Mouse (Mus musculus): ENCODE results near the gene Pdp2. TPM values are rescaled to one million over a fixed set of nuclear protein-coding genes. Genes with fewer than 3 reads are reported as not detected.

The Pdp2 gene
- total and polyA plus RNA-seq, 3 experiments = 12.2 to 12.4 TPM; not detected in 1

GRCm38 (mm10) chr8:104607944-104608343, 16.7 kb downstream of the Pdp2 start:
- H3K9ac ChIP-seq (ENCODE audit: control insufficient read depth, low read depth, low read length, poor library complexity, severe bottlenecking) = no peak overlapping the region
- no peaks in the 10 kb centered on the region for H3K79me2 ChIP-seq (ENCODE audit: control insufficient read depth, insufficient read depth, low read length, poor library complexity)
- no peaks in the 10 kb centered on the region for H3K9me3 ChIP-seq (replicated peaks; ENCODE audit: insufficient read depth, low read length)
- 0 out of 4 replicates have a peak, but pooled peaks cover 0 to 6% of the 10 kb centered on the region in 2 experiments for H3K4me1 ChIP-seq (ENCODE audit: control insufficient read depth in 1 of 2, insufficient read depth in 2 of 2, low read length in 2 of 2)
- DNase-seq (ENCODE audit: low read depth, low spot score) = no peak
- H3K27me3 ChIP-seq (ENCODE audit: control insufficient read depth in 1 of 2, insufficient read depth in 2 of 2, low read length in 2 of 2) = no peaks in the 10 kb centered on the region
- no peak overlapping the region for H3K27ac ChIP-seq (ENCODE audit: control insufficient read depth, low read depth, low read length)
- no peaks in the 10 kb centered on the region for H3K36me3 ChIP-seq (ENCODE audit: control insufficient read depth in 1 of 2, insufficient read depth in 2 of 2, low read length in 2 of 2)
- TF ChIP-seq E2F4 (IDR thresholded peaks at IDR 0.05; ENCODE audit: borderline replicate concordance, low read depth, low read length) (no peak), CHD1 (IDR thresholded peaks at IDR 0.05; ENCODE audit: low read depth, low read length) (no peak), SMC3 (IDR thresholded peaks at IDR 0.05; ENCODE audit: low read depth, low read length) (no peak), MYB (IDR thresholded peaks at IDR 0.05; ENCODE audit: low read depth, low read length) (no peak), JUND (IDR thresholded peaks at IDR 0.05; ENCODE audit: low read depth, low read length) (no peak)
- no peak overlapping the region for H3K4me3 ChIP-seq (ENCODE audit: control insufficient read depth in 1 of 2, insufficient read depth in 1 of 2, low read depth in 2 of 2, low read length in 2 of 2)

GRCm38 (mm10) chr8:104609222-104609621, 18.0 kb downstream of the Pdp2 start:
- no peaks in the 10 kb centered on the region for H3K27me3 ChIP-seq (ENCODE audit: control insufficient read depth in 1 of 2, insufficient read depth in 2 of 2, low read length in 2 of 2)
- no peaks in the 10 kb centered on the region for H3K9me3 ChIP-seq (replicated peaks; ENCODE audit: insufficient read depth, low read length)
- no peaks in the 10 kb centered on the region for H3K79me2 ChIP-seq (ENCODE audit: control insufficient read depth, insufficient read depth, low read length, poor library complexity)
- no peaks in the 10 kb centered on the region for H3K36me3 ChIP-seq (ENCODE audit: control insufficient read depth in 1 of 2, insufficient read depth in 2 of 2, low read length in 2 of 2)
- no peak overlapping the region for H3K4me3 ChIP-seq (ENCODE audit: control insufficient read depth in 1 of 2, insufficient read depth in 1 of 2, low read depth in 2 of 2, low read length in 2 of 2)
- no peak overlapping the region for H3K9ac ChIP-seq (ENCODE audit: control insufficient read depth, low read depth, low read length, poor library complexity, severe bottlenecking)
- 0 out of 4 replicates have a peak, but pooled peaks cover 0 to 9% of the 10 kb centered on the region in 2 experiments for H3K4me1 ChIP-seq (ENCODE audit: control insufficient read depth in 1 of 2, insufficient read depth in 2 of 2, low read length in 2 of 2)
- no peak for TF ChIP-seq USF1 (IDR thresholded peaks at IDR 0.05; ENCODE audit: low read depth, low read length)
- TF ChIP-seq ZC3H11A (IDR thresholded peaks at IDR 0.05; ENCODE audit: low read depth, low read length) = no peak
- no peak for TF ChIP-seq SMC3 (IDR thresholded peaks at IDR 0.05; ENCODE audit: low read depth, low read length)
- no peak for TF ChIP-seq ZMIZ1 (IDR thresholded peaks at IDR 0.05; ENCODE audit: low read depth, low read length)
- TF ChIP-seq UBTF (IDR thresholded peaks at IDR 0.05; ENCODE audit: borderline replicate concordance, insufficient read depth, low read depth, low read length) = no peak
- TF ChIP-seq MYC (IDR thresholded peaks at IDR 0.05; ENCODE audit: low read depth, low read length) = no peak
- TF ChIP-seq HCFC1 (IDR thresholded peaks at IDR 0.05; ENCODE audit: low read depth, low read length) = no peak
- TF ChIP-seq POLR2AphosphoS2 (IDR thresholded peaks at IDR 0.05; ENCODE audit: low read length) = no peak
- no peak for TF ChIP-seq TBP (IDR thresholded peaks at IDR 0.05; ENCODE audit: low read depth, low read length)
- TF ChIP-seq NRF1 (IDR thresholded peaks at IDR 0.05; ENCODE audit: insufficient read depth, low read depth, low read length, poor library complexity, severe bottlenecking) = no peak
- TF ChIP-seq POLR2AphosphoS5 (IDR thresholded peaks at IDR 0.05; ENCODE audit: borderline replicate concordance, low read depth, low read length) = no peak
- no peak for TF ChIP-seq EP300 (IDR thresholded peaks at IDR 0.05; ENCODE audit: low read depth in 1 of 2, low read length in 2 of 2)
- TF ChIP-seq GABPA (IDR thresholded peaks at IDR 0.05; ENCODE audit: low read depth, low read length) = no peak
- TF ChIP-seq GATA1 (IDR thresholded peaks at IDR 0.05; ENCODE audit: low read depth, low read length) = no peak
- no peak for TF ChIP-seq TCF12 (IDR thresholded peaks at IDR 0.05; ENCODE audit: low read depth, low read length)
- TF ChIP-seq CHD2 (IDR thresholded peaks at IDR 0.05; ENCODE audit: low read length) = no peak
- no peak for TF ChIP-seq E2F4 (IDR thresholded peaks at IDR 0.05; ENCODE audit: borderline replicate concordance, low read depth, low read length)
- TF ChIP-seq SIN3A (IDR thresholded peaks at IDR 0.05; ENCODE audit: low read length) = no peak
- TF ChIP-seq ZKSCAN1 (IDR thresholded peaks at IDR 0.05; ENCODE audit: low read depth, low read length) = no peak
- no peak for TF ChIP-seq ETS1 (IDR thresholded peaks at IDR 0.05; ENCODE audit: low read depth, low read length)
- DNase-seq (ENCODE audit: low read depth, low spot score) = no peak
- no peak overlapping the region for H3K27ac ChIP-seq (ENCODE audit: control insufficient read depth, low read depth, low read length)
